Mouse (Mus musculus): ENCODE results near the gene Bmx. TPM values are rescaled to one million over a fixed set of nuclear protein-coding genes. Genes with fewer than 3 reads are reported as not detected.
A peak's percentile ranks its signal among the peaks of the same experiment; 100 is the strongest.

Bmx gene
- under 1 TPM; 0.10 to 0.56 (median 0.36) TPM for total RNA-seq (2022)

DNA sequence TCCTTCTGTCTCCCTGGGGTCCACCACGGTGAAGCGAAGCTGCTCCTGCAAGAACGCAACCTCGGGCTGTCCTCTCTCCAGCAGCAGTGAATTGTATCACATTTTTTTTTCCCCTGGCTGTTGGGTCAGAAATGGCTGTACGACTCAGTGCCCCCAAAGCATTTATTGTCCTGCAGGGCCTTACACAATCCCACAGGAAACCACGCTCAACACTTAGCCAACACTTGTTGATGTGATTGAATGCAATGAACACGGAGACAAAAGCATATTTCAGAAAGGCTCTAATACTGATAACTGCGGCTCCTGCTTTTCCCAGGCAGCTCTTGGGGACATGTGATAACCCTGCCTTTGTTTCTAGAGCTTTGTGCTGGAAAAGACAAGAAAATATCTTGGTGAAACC is at the start of gene Bmx:
Gene Bmx (minus strand): TSS at position 137 of the 400 bp plus-strand sequence.
- DNase-seq, result no peak

DNA sequence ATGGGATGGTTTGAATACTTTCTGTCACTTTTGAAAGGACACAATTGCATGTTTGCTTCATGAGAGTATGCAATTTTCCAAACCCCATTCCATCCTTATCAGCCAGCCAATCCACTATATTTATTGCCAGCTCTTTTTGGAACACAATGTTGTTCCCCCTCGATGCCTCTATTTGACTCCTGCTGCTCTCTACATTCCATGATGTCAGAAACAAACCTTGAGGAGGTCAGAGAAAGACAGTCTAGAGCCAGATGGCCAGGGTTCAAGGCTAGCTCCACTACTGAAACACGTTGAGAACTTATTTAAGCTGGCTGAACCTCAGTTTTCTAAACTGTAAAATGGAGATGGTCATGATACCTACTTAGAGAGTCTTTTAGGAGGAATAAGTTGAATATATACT is 48.3 kb upstream of the Bmx start:
- peak; percentile 14 for DNase-seq

DNA sequence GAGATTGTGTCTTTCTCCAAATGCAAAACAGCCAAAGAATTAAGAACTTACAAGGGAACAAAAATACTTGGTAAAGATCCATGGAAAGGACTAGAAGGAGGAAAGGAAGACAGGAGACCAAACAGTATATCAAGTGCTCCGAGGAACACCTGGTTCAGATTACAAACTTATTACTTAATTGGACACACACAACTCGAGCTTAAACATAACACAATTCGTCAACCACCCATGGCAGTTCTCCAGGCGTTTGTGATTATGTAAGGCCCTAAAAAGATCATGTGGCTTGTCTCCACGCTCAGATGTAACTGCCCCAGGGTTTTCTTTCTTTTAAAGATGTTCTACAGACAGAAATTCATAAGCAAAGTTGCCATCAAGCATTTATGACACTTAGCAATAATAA is 33.2 kb upstream of the Bmx start:
- no peak for DNase-seq

DNA sequence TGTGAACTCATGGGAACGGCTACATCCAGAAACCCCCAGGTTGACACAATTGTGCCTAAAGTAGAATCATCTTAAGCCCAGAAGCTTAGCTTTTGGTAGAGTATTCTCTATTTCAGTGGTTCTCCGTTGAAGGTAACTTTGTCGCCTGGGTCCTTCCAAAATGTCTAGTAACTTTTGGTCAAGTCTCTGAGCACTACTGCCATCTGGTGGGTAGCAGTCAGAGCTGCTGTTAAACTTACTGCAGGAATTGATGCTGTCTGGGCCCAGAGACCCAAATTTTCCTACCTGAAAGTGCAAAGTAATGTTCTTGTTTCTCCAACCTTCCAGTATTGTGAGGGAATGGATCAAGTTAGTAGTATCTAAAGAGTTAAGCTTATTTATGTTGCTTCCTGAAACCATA is 29.1 kb upstream of the Bmx start:
- no peak for DNase-seq

DNA sequence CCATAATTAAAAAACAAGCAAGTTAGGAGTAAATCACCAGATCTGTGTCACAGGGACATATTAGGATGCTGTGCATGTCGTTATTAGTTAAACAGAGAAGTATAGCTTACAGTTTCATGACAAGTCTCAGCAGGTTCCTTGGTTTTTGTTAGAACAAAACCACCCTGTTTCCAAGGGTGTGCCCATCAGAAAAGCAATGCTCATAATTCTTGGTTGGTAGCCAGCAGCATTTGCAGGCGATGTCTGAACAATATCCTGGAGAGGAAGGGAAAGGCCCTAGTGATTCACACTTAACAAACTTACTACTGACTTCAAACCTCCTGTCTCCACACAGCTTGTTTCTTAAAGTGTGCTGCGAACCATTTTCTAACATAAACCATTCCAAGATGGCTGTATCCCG is 25.8 kb upstream of the Bmx start:
- DNase-seq, result no peak

DNA sequence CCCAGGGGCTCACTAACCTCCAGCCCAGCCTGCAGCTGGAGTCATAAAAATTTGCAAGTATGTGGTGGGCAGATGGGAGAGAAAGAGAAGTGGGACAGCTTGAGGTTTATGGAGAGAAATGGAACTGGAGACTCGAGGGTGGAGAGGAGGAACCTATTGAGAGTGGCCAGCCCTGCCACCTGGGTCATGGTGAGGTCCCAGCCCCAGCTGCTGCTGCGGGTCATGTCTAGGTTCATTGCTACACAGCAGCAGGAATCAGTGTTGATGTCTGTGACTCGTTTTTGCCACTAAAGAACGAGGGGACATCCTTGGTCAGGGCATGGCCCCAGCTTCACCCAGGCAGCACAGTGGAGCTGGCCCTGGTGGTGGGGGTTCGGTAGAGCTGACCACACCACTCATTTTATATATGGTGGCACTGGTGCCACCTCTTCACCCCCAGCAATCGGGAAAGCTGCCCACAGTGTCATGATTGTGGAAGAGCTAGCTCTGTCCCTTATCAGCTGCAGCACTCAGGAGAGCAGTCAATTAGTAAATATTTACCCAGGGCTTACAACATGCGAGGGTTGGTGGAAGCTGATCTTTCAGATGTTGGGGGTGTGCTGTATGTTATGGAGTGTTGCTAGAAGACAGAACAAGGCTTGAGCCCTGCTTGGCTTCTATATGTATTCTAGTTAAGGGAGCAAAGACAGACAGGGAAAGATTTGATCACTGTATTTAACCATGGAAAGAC is 23.1 kb upstream of the Bmx start:
- no peak for DNase-seq

DNA sequence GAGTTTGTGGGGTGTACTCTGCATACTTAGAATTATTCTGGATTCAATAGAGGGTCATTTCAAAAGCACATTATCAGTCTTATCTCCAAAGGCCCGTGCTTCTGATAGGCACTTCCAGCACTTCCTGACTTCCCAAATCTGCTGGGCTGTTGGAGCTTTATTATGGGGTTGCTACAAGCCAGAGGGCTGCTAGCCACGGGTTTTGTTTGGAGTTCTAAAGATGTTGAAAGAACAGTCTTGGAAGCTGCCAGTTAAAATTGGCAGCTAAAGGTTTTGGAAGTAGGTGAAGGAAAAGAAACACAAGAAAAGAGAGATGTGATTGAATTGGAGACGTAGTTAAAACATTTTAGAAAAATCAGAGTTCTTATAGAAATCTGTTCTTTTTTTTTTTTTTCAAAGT is 17.5 kb upstream of the Bmx start:
- DNase-seq, result no peak

DNA sequence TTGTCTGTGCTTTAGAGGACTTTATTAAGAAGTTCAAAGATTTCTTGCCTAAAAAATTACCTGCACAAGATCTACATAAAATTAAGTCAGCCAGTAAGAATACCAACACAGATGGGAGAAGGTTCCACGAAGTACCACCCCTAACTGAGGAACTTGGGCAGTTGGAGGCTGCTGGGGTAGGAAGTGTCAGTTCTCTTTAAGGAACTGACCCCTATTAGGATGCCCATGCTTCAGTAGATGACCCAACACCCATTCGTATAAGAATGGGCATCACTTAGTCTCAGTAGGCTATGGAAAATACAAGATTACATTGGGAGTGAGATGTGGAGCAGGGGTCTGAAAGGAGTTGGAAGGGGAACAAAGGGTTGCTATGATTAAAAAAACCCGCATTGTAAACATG is 12.6 kb upstream of the Bmx start:
- DNase-seq, result no peak

DNA sequence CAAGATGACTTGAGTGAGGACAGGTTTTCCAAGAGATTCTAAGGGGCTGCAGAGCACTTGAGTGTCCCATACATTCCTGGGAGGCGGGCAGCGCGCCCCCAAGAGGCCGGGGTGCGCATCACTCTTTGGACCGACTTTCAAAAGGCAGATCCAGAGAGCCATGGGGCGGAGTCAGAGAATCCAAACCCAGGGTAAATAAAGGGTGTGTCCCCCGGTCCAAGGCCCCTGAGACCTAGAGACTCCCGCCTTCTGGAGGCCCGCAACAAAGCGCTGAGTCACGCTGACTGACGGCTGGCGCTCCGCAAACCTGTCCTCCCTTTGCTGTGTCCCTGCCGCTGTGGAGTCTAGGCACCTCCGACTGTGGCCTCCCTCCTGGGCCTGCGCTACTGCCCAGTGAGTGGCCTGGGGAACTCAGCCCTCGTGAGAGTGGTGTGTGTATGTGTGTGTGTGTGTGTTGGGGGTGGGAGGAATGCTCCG is 11.3 kb upstream of the Bmx start, which contains the start of gene Pir:
Gene Pir (plus strand): TSS at position 87 of the 477 bp plus-strand sequence.
- peak; percentile 45 for DNase-seq

DNA sequence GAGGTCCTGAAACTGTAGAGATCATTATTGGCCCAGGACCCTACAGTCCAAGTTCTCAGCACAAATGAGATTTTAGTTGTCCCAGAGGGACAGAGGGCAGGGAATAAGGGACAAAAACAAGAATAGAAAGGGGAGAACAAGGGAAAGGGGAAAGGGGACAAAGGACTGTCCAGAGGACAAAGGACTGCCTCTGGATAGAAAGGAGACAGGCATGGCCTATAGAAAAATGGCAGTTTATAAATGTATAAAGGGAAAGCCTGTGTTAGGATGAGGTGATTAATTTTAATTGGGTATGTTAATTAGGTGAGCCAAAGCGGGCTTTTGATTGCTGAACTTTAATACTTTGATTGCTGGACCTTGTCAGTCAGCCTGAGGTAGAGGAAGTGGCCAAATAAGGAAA is 6.9 kb upstream of the Bmx start:
- DNase-seq, result no peak

DNA sequence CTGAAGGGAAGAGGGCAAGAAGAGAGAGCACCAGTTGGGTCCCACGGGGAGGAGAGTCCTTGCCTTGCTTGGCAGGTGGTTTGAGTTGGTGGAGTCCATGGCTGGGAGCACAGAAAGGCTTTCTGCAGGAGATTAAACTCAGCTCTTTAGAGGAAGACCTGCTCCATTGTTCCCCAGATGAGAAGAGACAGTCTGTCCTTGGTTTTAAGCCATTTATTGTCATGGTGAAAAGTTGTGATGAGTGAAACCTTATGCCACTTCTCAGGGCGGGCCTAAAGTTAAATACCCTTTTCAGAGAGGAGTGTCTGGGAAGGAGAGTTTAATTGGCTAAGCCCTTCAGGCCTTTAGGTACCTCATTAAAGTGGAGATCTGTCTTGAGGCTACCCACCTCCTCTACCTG is 4.3 kb upstream of the Bmx start:
- DNase-seq, result no peak

DNA sequence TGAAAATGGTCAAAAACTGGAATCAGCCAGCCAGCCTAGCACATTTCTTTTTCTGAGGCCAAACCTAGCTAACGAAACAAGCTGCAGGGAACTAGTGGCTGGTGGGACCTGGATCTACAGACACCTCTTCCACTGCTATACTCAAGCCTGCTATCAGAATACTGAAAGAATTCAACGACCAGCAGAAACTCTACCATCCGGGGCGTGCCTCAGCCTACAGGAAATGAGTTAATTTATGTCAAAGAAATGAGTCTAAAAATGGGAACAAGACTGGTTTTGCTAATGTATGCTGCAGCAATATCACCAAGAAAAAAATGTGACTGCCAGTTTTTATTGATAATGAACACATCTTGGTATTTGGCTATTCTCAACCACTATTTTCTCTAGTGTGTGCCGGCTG is 669 bp upstream of the Bmx start:
- no peak for DNase-seq

DNA sequence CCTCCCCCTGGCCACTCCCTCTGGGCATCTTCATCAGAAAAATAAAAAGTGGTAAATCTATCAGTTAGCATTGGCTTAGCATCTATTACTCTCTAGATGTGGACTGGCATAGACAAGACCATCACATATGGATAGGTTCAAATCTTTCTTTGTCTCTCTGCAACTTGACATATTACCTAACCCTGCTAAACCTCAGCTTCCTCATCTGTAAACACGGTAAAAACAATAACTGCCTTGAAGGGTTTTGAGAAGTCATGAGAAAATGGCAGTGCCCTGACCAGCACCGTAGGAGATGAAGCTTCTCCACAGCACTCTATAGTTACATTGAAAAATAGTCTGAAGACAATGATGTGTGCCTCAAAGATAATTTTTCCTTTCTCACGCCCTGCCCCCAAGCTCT is 1.5 kb downstream of the Bmx start:
- DNase-seq, result no peak

DNA sequence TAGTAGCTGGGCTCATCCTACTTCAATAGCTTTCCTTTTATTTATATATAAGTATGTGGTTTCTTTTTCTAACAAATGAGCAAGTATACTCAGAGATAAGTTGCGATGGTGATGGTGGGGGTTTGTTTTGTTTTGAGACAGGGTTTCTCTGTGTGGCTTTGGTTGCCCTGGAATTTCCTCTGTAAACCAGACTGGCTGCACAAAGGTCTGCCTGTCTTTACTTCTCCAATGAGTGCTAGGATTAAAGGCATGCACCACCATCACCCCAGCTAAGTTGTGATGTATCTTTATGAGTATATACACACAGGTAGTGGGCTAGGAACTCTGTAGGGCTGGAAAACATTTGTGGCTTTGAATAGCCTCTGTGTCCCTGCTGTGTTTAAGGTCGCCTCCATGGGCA is 11.3 kb downstream of the Bmx start:
- DNase-seq, result no peak

DNA sequence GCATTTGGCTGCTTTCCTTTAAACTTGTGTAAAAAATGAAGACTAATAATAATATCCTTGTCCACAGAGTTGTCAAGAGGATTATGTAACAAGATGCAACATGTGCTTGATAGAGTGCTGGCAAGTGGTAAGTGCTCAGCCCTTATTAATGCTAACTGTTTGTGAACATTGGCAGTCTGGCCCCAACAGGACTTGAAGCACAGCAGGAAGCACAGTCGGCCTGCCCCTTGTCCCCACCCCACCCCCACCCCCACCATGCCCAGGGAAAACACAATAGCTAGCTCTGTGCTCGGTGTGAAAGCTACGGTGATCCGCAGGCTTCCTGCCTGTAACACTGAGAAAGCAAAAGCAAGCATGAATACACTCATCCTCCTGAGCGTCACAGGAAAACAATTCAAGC is 12.3 kb downstream of the Bmx start:
- no peak for DNase-seq

DNA sequence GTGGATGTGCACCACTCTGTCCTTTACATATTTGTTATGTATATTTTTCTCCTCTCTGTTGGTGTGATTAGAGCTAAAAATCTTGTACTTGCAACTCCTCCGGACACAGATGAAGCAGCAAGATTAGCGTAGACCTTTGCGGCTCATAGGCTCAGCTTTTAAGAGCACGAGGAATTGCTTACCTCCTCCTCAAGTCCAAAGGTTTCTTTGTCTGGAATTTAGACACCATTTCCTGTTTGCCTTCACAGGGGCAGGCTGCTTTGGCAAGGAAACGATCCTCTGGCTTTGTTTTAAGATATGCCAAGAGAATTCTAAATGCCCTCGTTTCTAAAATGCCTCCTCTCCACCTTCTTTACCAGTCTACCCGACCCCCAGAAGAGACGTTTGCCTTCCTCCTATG is 24.6 kb downstream of the Bmx start:
- DNase-seq, result no peak

DNA sequence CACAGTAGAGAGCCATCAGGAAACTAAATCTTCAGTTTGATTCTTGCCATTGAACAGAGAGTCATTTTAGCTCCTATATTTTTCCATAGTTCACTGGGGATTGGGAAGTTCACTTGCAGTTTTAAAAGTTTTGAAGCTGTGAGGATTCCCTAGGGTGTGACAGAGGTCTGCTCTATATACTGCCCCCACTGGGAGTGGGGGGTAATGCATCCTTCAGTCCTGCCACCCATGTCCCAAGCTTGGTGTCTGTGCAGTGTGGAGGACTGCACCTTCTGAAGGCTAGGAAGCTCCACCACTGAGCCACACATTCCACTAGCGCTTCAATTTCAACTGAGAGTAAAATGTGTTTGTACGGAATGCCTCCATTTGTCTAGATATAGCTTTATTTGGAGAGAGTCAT is 36.0 kb downstream of the Bmx start:
- DNase-seq, result no peak

DNA sequence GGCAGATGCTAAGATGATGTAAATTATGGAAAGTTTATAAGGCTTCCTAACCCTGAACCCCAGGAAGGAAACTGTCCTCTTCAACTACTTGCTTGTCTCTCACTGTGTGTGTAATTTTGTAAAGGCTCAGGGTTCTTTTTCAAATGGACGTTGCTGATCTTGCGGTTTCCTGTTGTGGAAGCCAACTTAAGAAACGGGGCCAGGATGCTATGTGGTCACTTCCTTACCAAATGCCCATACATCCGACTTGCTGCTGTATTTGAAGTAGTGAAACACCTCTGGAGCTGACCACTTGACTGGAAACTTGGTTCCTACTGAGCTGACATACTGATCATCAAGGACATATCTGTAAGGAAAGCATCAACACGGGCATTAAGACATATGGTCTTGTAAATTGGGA is 57.4 kb downstream of the Bmx start:
- no peak for DNase-seq

DNA sequence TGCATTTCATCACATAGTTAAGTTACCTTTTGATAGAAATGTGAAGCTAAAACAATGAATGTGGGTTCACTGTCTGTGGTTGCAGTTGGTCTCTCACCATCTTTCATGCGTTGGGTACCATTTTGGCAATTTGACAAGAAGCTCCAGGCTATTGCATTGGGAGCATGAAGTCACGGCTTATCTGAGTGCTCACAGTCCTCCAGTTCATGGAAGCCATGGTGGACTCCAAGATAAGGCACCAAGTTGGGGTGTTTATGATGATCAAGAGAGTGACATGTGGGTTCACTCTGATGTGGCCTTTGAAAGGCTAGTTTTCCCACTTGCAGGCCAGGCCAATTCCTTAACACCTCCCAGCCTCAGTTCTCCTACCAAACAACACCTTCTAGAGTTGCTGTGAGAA is 60.3 kb downstream of the Bmx start:
- no peak for DNase-seq

DNA sequence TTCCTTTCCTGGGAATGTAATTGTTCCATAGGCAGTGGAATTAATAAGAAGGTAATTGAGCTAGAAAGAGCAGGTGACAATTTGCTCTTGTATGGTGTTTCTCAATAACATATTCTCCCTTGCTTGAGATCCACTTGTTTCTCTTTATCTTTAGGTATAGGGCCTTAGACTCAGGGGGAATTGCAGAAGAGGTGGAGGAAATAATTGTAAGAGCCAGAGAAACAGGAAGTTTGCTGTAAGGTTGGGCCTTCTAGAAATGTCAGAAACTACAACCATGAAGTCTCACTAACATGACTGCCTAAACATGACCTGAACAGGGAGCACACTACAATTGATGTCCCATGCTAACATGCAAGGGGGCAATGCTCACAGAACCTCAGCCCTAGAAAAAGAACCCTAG is 68.1 kb downstream of the Bmx start:
- no peak for DNase-seq

DNA sequence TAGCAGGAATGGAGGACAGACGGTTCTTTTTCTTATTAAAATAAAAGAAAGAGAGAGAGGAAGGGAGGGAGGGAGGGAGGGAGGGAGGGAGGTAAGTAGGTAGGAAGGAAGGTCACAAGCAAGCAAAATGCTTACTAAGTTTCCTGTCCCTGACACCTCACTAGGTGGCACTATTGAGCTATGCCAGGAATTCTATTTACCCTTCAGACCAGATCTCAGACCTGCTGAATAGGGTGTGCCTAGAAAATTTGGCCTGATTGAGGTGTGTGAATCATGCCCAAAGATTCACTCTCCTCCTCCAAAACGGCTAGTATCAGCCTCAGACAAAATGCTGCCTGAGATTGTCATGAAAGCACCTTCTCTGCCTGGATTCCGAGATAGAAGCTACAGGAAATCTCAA is 74.1 kb downstream of the Bmx start:
- peak; percentile 8 for DNase-seq

DNA sequence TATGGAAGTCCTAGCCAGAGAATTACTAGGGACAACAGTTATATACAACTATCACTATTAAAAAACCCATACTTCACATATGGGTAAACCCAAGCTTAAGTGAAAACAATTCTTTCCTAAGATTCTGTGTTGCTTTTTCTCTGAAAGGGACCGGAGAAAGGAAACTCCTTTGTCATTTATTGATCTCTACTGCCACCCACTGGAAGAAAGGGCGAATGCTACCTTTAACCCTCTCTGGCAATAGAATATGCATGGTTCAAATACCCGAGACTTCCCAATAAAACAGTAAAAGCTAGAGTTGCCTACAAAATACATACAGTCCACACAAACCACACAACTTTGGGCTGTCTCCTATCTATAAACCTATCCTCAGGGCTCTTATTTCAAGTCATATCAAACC is 78.2 kb downstream of the Bmx start:
- DNase-seq, result peak; percentile 12

DNA sequence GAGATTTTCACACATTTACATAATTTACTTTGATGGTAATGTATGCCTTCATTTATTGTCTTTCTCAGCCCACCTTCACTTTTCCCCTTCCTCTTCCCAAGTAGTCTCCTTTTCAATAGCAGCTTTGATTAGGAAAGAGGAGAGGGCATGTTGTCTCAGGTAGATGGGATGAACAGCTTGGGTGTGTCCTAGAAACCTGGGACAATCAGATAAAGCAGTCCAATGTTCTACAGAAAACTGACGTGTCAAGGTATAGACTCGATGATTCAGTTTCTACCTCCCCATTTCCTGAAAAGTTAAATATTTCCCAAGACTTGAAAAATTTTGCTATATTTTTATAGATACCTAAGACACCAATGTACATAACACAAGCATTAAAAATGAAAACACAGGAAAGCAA is 79.1 kb downstream of the Bmx start:
- DNase-seq, result no peak

DNA sequence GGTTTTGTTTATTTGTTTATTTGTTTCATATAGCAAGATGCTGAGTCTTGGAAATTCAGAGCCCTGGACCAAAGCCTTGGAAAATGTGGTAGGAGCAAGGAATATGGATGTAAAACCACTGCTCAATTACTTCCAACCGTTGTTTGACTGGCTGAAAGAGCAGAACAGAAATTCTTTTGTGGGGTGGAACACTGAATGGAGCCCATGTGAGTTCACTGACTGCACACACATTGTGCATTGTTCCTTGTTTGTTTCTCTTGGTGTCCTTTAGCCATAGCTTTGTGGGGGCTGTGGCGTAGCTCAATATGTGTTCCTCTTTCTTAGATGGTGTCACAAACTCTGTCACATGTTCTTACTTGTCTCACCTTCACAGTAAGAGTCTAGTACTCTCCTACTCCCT is 82.2 kb downstream of the Bmx start:
- DNase-seq, result no peak

DNA sequence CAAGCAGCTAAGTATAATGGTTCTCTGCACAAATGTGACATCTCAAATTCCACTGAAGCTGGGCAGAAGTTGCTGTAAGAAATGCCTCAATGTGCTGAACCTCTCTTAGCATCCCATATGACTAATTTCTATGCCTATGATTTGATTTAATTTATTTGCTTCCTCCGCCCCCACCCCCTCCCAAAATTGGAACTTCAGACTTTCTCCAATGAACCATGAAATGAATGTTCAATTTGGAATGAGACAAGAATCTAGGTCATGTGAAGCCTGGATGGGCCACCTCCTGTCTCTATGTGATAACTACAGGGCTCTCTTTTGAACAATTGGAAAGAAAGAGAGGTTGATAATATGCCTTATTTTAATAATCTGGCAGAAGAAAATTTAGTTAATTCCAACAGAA is 82.7 kb downstream of the Bmx start:
- no peak for DNase-seq

All from adrenal gland, adult 8-10 months (tissue).